Mouse (Mus musculus) CH12.LX (cell line): ENCODE measurements around the gene Dnajc11. TPM values are rescaled to one million over a fixed set of nuclear protein-coding genes. Genes with fewer than 3 reads are reported as not detected.

Experiments used
- DNase-seq: peaks from one replicate; pipeline ENCODE4 v3.0.0-alpha.2; 2013; ENCODE audit errors: extremely low read depth
- H3K27ac ChIP-seq: 2 replicates; pipeline ENCODE4 v1.5.1; 2012; ENCODE audit warnings: low read depth, mild to moderate bottlenecking, control low read depth, moderate library complexity; ENCODE audit not compliant: insufficient read depth
- H3K27me3 ChIP-seq: replicated peaks from 2 replicates; pipeline ENCODE3; 2012; ENCODE audit warnings: inconsistent platforms
- H3K36me3 ChIP-seq, 2 experiments: replicated peaks in 1 of 2; 2 replicates each; pipeline versions ENCODE3 to v1.6.1; 2012; ENCODE audit warnings: inconsistent platforms in 1 of 2, low read length in 1 of 2, mild to moderate bottlenecking in 1 of 2, mixed read lengths in 1 of 2, moderate library complexity in 1 of 2; ENCODE audit not compliant: control insufficient read depth in 1 of 2, insufficient read depth in 1 of 2
- H3K4me1 ChIP-seq, 2 experiments: 2 replicates each; pipeline ENCODE4 v1.6.1; 2012; ENCODE audit warnings: inconsistent platforms in 1 of 2, moderate library complexity in 1 of 2; ENCODE audit not compliant: insufficient read depth in 2 of 2, control insufficient read depth in 1 of 2
- H3K4me2 ChIP-seq: 2 replicates; pipeline ENCODE4 v1.6.1; 2012; ENCODE audit warnings: low read depth, mild to moderate bottlenecking, control low read depth; ENCODE audit not compliant: poor library complexity, insufficient read depth, severe bottlenecking
- H3K4me3 ChIP-seq, 3 experiments: fragments of 150-350 bp in 1 of 3; sonication (generic) in 1 of 3; replicated peaks in 1 of 3; 2 replicates each; pipeline versions ENCODE3 to v1.5.1; 2011 to 2012; ENCODE audit warnings: low read depth in 2 of 3, low read length in 2 of 3, mild to moderate bottlenecking in 2 of 3, moderate library complexity in 2 of 3, control low read depth in 1 of 3, improper control_type of control experiment in 1 of 3, inconsistent platforms in 1 of 3, mixed read lengths in 1 of 3; ENCODE audit not compliant: poor library complexity in 1 of 3
- H3K79me2 ChIP-seq: replicated peaks from 2 replicates; pipeline ENCODE4 v1.6.1; 2012; ENCODE audit warnings: mild to moderate bottlenecking, moderate library complexity; ENCODE audit not compliant: control insufficient read depth, poor library complexity, insufficient read depth, severe bottlenecking; ENCODE audit errors: extremely low read depth
- H3K9ac ChIP-seq: 2 replicates; pipeline ENCODE4 v1.6.1; 2012; ENCODE audit warnings: low read depth, mild to moderate bottlenecking, control low read depth, moderate library complexity; ENCODE audit not compliant: insufficient read depth
- H3K9me3 ChIP-seq: replicated peaks from 2 replicates; pipeline ENCODE3; 2012; ENCODE audit warnings: low read length, inconsistent platforms, mixed read lengths
- CHD1 ChIP-seq: IDR thresholded peaks from 2 replicates; pipeline ENCODE4 v1.6.1; 2012; ENCODE audit warnings: low read depth, low read length, improper control_type of control experiment, inconsistent platforms
- CHD2 ChIP-seq: IDR thresholded peaks from 2 replicates; pipeline ENCODE4 v1.6.1; 2011; ENCODE audit warnings: low read length, improper control_type of control experiment
- CTCF ChIP-seq, 2 experiments: IDR thresholded peaks in 1 of 2; conservative IDR thresholded peaks in 1 of 2; 2 replicates each; pipeline ENCODE4 v1.5.1; 2011 to 2012; ENCODE audit warnings: low read depth in 2 of 2, low read length in 2 of 2, improper control_type of control experiment in 1 of 2, inconsistent platforms in 1 of 2, mild to moderate bottlenecking in 1 of 2, moderate library complexity in 1 of 2
- GABPA ChIP-seq: IDR thresholded peaks from 2 replicates; pipeline ENCODE4 v1.6.1; 2012; ENCODE audit warnings: low read depth, low read length, improper control_type of control experiment, inconsistent platforms; ENCODE audit not compliant: insufficient replicate concordance
- HCFC1 ChIP-seq: IDR thresholded peaks from 2 replicates; pipeline ENCODE4 v1.6.1; 2012; ENCODE audit warnings: low read depth, mild to moderate bottlenecking, inconsistent platforms, low read length, improper control_type of control experiment
- IRF4 ChIP-seq: IDR thresholded peaks from 2 replicates; pipeline ENCODE4 v1.6.1; 2014; ENCODE audit warnings: low read depth, mild to moderate bottlenecking, inconsistent platforms, low read length, improper control_type of control experiment
- MAFK ChIP-seq: IDR thresholded peaks from 2 replicates; pipeline ENCODE4 v1.6.1; 2011; ENCODE audit warnings: low read length, improper control_type of control experiment; ENCODE audit not compliant: insufficient replicate concordance
- MAZ ChIP-seq: IDR thresholded peaks from 2 replicates; pipeline ENCODE4 v1.6.1; 2012; ENCODE audit warnings: low read depth, mild to moderate bottlenecking, inconsistent platforms, low read length, improper control_type of control experiment, moderate library complexity
- MEF2A ChIP-seq: IDR thresholded peaks from 2 replicates; pipeline ENCODE4 v1.6.1; 2014; ENCODE audit warnings: low read depth, mild to moderate bottlenecking, inconsistent platforms, low read length, improper control_type of control experiment, borderline replicate concordance
- PAX5 ChIP-seq: IDR thresholded peaks from 2 replicates; pipeline ENCODE4 v1.6.1; 2012; ENCODE audit warnings: low read length, inconsistent platforms, mixed read lengths
- POLR2A ChIP-seq: IDR thresholded peaks from 2 replicates; pipeline ENCODE4 v1.6.1; 2011; ENCODE audit warnings: low read depth, mild to moderate bottlenecking, improper control_type of control experiment, low read length
- POLR2AphosphoS2 ChIP-seq: IDR thresholded peaks from 2 replicates; pipeline ENCODE4 v1.6.1; 2011; ENCODE audit warnings: low read depth, low read length, improper control_type of control experiment
- RAD21 ChIP-seq: IDR thresholded peaks from 2 replicates; pipeline ENCODE4 v1.6.1; 2011; ENCODE audit warnings: low read depth, mild to moderate bottlenecking, low read length, improper control_type of control experiment, moderate library complexity
- SMC3 ChIP-seq: IDR thresholded peaks from 2 replicates; pipeline ENCODE4 v1.6.1; 2011; ENCODE audit warnings: low read depth, low read length, improper control_type of control experiment
- USF2 ChIP-seq: conservative IDR thresholded peaks from 2 replicates; pipeline ENCODE4 v1.6.1; 2011; ENCODE audit warnings: low read depth, low read length, improper control_type of control experiment
- ZKSCAN1 ChIP-seq: IDR thresholded peaks from 2 replicates; pipeline ENCODE4 v1.6.1; 2012; ENCODE audit warnings: low read depth, inconsistent platforms, low read length, improper control_type of control experiment, borderline replicate concordance
- dilution Hi-C: fragments of 300-500 bp; cut with MboI; formaldehyde crosslinking; loops from 2 replicates; pipeline ENCODE4 v1.14.3; 2020; ENCODE audit warnings: low sequenced_read_pairs; ENCODE audit not compliant: extremely low pct_unique_long_range_greater_than_20kb, extremely low pct_ligation_motif_present
- in situ Hi-C: fragments of 300-500 bp; cut with MboI; formaldehyde crosslinking; loops from 3 replicates; pipeline ENCODE4 v1.14.3; 2019; ENCODE audit warnings: low sequenced_read_pairs, low pct_ligation_motif_present, low pct_unique_long_range_greater_than_20kb, mixed read lengths
- polyA plus RNA-seq: library from polyadenylated mRNA; unstranded; fragments of >175 nt; gene quantifications from 2 replicates; pipeline ENCODE4 v1.2.1, GENCODE M21; 2012; ENCODE audit warnings: low read depth; ENCODE audit not compliant: insufficient read length
- total RNA-seq, 2 experiments: library from RNA; depleted of rRNA; stranded (reverse); fragments of 300-350 nt in 1 of 2; fragments of >200 nt in 1 of 2; gene quantifications; 2 replicates each; pipeline ENCODE4 v1.2.3; 2012 to 2014

The Dnajc11 gene
- total and polyA plus RNA-seq, 3 experiments: 63.5 to 102 (median 75.6) TPM

- Histone ChIP-seq H3K36me3 (peaks cover 74 to 95% of the 10 kb centered on the region in 2 experiments), H3K27ac (0 out of 2 replicates have a peak overlapping the region, but pooled peaks have one; percentile 11), H3K27me3 (no peaks in the 10 kb centered on the region), H3K4me1 (peaks cover 3 to 6% of the 10 kb centered on the region in 2 experiments; a peak in 3 of 4 replicates), H3K4me2 (no peak overlapping the region), H3K4me3 (no peak overlapping the region), H3K9ac (no peak overlapping the region), H3K79me2 (no peaks in the 10 kb centered on the region), H3K9me3 (peaks cover 5% of the 10 kb centered on the region)
- in situ Hi-C loops: loop anchor here (5.0 kb wide), 2 partner anchors 55 to 120 kb away; no protein-coding TSS in a partner anchor
- TF ChIP-seq RAD21 (peak; percentile 48), HCFC1 (no peak), CTCF (conservative IDR thresholded peaks at IDR 0.05 in 1 of 2, IDR thresholded peaks at IDR 0.05 in 1 of 2; ENCODE audit: low read depth in 2 of 2, low read length in 2 of 2) (peak; percentile 80 to 82), SMC3 (peak; percentile 51), POLR2A (0 out of 2 replicates have a peak, but pooled peaks have one; percentile 28), IRF4 (peak; percentile 37; the same call in 1 of the 2 replicates), ZKSCAN1 (no peak)
- dilution Hi-C loops: no loop called here
- DNase-seq: peak; percentile 80
Measured at GRCm38 (mm10) chr4:151977748-151978147, 44.3 kb downstream of the Dnajc11 start.

- DNase-seq: peak; percentile 12
- no peak overlapping the region for H3K4me3 ChIP-seq
- H3K4me2 ChIP-seq: no peak overlapping the region
- no peaks in the 10 kb centered on the region for H3K9me3 ChIP-seq
- dilution Hi-C loops (no loop called here), in situ Hi-C loops (no loop called here)
- H3K36me3 ChIP-seq: peaks cover 69 to 89% of the 10 kb centered on the region in 2 experiments
- no peak overlapping the region for H3K9ac ChIP-seq
- TF ChIP-seq CHD1: no peak
- peak in 1 of 2 experiments; percentile 41; a peak in 2 of 4 replicates for TF ChIP-seq CTCF (conservative IDR thresholded peaks at IDR 0.05 in 1 of 2, IDR thresholded peaks at IDR 0.05 in 1 of 2; ENCODE audit: low read depth in 2 of 2, low read length in 2 of 2)
- no peak for TF ChIP-seq SMC3
- no peaks in the 10 kb centered on the region for H3K27me3 ChIP-seq
- peaks cover 3 to 6% of the 10 kb centered on the region in 2 experiments; a peak in 3 of 4 replicates for H3K4me1 ChIP-seq
- no peak overlapping the region for H3K27ac ChIP-seq
- H3K79me2 ChIP-seq: no peaks in the 10 kb centered on the region
Measured at GRCm38 (mm10) chr4:151980699-151981098, 47.2 kb downstream of the Dnajc11 start.

GRCm38 (mm10) chr4:151981363-151981762, 47.9 kb downstream of the Dnajc11 start:
- H3K9ac ChIP-seq: no peak overlapping the region
- in situ Hi-C loops: no loop called here
- 0 out of 2 replicates have a peak, but pooled peaks cover 2% of the 10 kb centered on the region for H3K79me2 ChIP-seq
- peaks cover 74 to 91% of the 10 kb centered on the region in 2 experiments for H3K36me3 ChIP-seq
- H3K4me3 ChIP-seq: no peak overlapping the region
- dilution Hi-C loops: no loop called here
- TF ChIP-seq USF2 (no peak), MAFK (no peak), IRF4 (no peak), RAD21 (peak; percentile 82), CHD2 (no peak), GABPA (no peak), MAZ (no peak), POLR2AphosphoS2 (no peak), MEF2A (no peak), SMC3 (peak; percentile 73), PAX5 (no peak), CTCF (conservative IDR thresholded peaks at IDR 0.05 in 1 of 2, IDR thresholded peaks at IDR 0.05 in 1 of 2; ENCODE audit: low read depth in 2 of 2, low read length in 2 of 2) (peak; percentile 91 to 98)
- H3K4me1 ChIP-seq: peaks cover 3 to 11% of the 10 kb centered on the region in 2 experiments; a peak in 3 of 4 replicates
- no peaks in the 10 kb centered on the region for H3K27me3 ChIP-seq
- no peak overlapping the region for H3K4me2 ChIP-seq
- DNase-seq: peak; percentile 56
- no peaks in the 10 kb centered on the region for H3K9me3 ChIP-seq
- H3K27ac ChIP-seq: no peak overlapping the region
